Mouse (Mus musculus) midbrain, embryonic 10.5 days (tissue): ENCODE measurements around the gene Grm3. TPM values are rescaled to one million over a fixed set of nuclear protein-coding genes. Genes with fewer than 3 reads are reported as not detected.

Source experiments
- DNase-seq: peaks from one replicate; pipeline ENCODE4 v3.0.0-alpha.2; 2017; ENCODE audit warnings: low spot score
- H3K27ac ChIP-seq: fragments of 300-500 bp; sonication (generic); replicated peaks from 2 replicates; pipeline ENCODE4 v1.5.1; 2016; ENCODE audit warnings: mild to moderate bottlenecking
- H3K27me3 ChIP-seq: fragments of 300-500 bp; sonication (generic); 2 replicates; pipeline ENCODE4 v1.6.1; 2016; ENCODE audit warnings: low read depth, mild to moderate bottlenecking; ENCODE audit not compliant: poor library complexity, severe bottlenecking
- H3K36me3 ChIP-seq: fragments of 300-500 bp; sonication (generic); 2 replicates; pipeline ENCODE4 v1.6.1; 2016; ENCODE audit warnings: mild to moderate bottlenecking, moderate library complexity
- H3K4me1 ChIP-seq: fragments of 300-500 bp; sonication (generic); 2 replicates; pipeline ENCODE4 v1.6.1; 2016
- H3K4me3 ChIP-seq: fragments of 300-500 bp; sonication (generic); 2 replicates; pipeline ENCODE4 v1.5.1; 2016; ENCODE audit warnings: mild to moderate bottlenecking, moderate library complexity
- H3K9me3 ChIP-seq: fragments of 300-500 bp; sonication (generic); replicated peaks from 2 replicates; pipeline ENCODE4 v1.6.1; 2016; ENCODE audit warnings: mild to moderate bottlenecking
- WGBS: fragments of 180-500 bp; shearing (Covaris S2); methylation state at CpG from one replicate; pipeline ENCODE4 v1.1.7; 2016; 5-methylcytosine and 5-hydroxymethylcytosine counted together
- polyA plus RNA-seq: library from polyadenylated mRNA; unstranded; fragments of >200 nt; fragmentation: Nextera tagmentation; extraction: Ambion mirVana; gene quantifications from 2 replicates; pipeline ENCODE4 v1.2.1, GENCODE M21; 2016

Gene Grm3
- polyA plus RNA-seq, 1 experiment from 2014 or later = 1.7 TPM

- WGBS = 81% methylated on average over 2 of the region's 2 CpGs
- no peaks in the 10 kb centered on the region for H3K27me3 ChIP-seq
- no peak for DNase-seq
These were observed 145.9 kb downstream of the Grm3 start for GRCm38 (mm10) chr5:9579021-9579420.

GRCm38 (mm10) chr5:9578571-9578970, 146.4 kb downstream of the Grm3 start:
- no peak overlapping the region for H3K27ac ChIP-seq
- H3K27me3 ChIP-seq = no peaks in the 10 kb centered on the region
- 77% methylated on average over 2 of the region's 2 CpGs for WGBS
- DNase-seq = no peak
- H3K4me3 ChIP-seq = no peak overlapping the region
- no peaks in the 10 kb centered on the region for H3K9me3 ChIP-seq
- no peaks in the 10 kb centered on the region for H3K4me1 ChIP-seq
- no peaks in the 10 kb centered on the region for H3K36me3 ChIP-seq

More at GRCm38 (mm10) chr5:9579021-9579420, 145.9 kb downstream of the Grm3 start:
- H3K4me3 ChIP-seq = no peak overlapping the region
- no peaks in the 10 kb centered on the region for H3K4me1 ChIP-seq
- no peaks in the 10 kb centered on the region for H3K36me3 ChIP-seq
- H3K27ac ChIP-seq = no peak overlapping the region
- H3K9me3 ChIP-seq = no peaks in the 10 kb centered on the region

- Histone ChIP-seq H3K9me3 (no peaks in the 10 kb centered on the region; the same call in 1 of the 2 replicates), H3K4me1 (no peaks in the 10 kb centered on the region), H3K27me3 (no peaks in the 10 kb centered on the region), H3K27ac (no peak overlapping the region), H3K4me3 (no peak overlapping the region), H3K36me3 (no peaks in the 10 kb centered on the region)
- 92% methylated on average over 6 of the region's 6 CpGs for WGBS
- DNase-seq = no peak
These were observed 154.0 kb downstream of the Grm3 start for GRCm38 (mm10) chr5:9570946-9571345.

GRCm38 (mm10) chr5:9557706-9558105, 167.3 kb downstream of the Grm3 start:
- no peaks in the 10 kb centered on the region for H3K9me3 ChIP-seq
- H3K4me1 ChIP-seq = no peaks in the 10 kb centered on the region
- H3K27ac ChIP-seq = no peak overlapping the region
- no peak overlapping the region for H3K4me3 ChIP-seq
- no peaks in the 10 kb centered on the region for H3K36me3 ChIP-seq
- 63% methylated on average over 3 of the region's 3 CpGs for WGBS
- DNase-seq = no peak
- H3K27me3 ChIP-seq = no peaks in the 10 kb centered on the region

- H3K4me1 ChIP-seq = peaks cover 10% of the 10 kb centered on the region
- no peaks in the 10 kb centered on the region for H3K27me3 ChIP-seq
- peak; percentile 38 for DNase-seq
- no peak overlapping the region for H3K27ac ChIP-seq
- H3K4me3 ChIP-seq = no peak overlapping the region
- 35% methylated on average over 8 of the region's 8 CpGs for WGBS
- no peaks in the 10 kb centered on the region for H3K9me3 ChIP-seq
- no peaks in the 10 kb centered on the region for H3K36me3 ChIP-seq
These were observed 184.0 kb downstream of the Grm3 start for GRCm38 (mm10) chr5:9540822-9541557.

GRCm38 (mm10) chr5:9525507-9525906, 199.5 kb downstream of the Grm3 start:
- Histone ChIP-seq H3K9me3 (no peaks in the 10 kb centered on the region), H3K4me3 (no peak overlapping the region), H3K27me3 (no peaks in the 10 kb centered on the region), H3K27ac (no peak overlapping the region), H3K4me1 (no peaks in the 10 kb centered on the region), H3K36me3 (no peaks in the 10 kb centered on the region)
- WGBS = 88% methylated on average over 4 of the region's 4 CpGs
- no peak for DNase-seq

- Histone ChIP-seq H3K4me3 (no peak overlapping the region), H3K9me3 (no peaks in the 10 kb centered on the region), H3K27me3 (no peaks in the 10 kb centered on the region), H3K4me1 (no peaks in the 10 kb centered on the region), H3K27ac (no peak overlapping the region), H3K36me3 (no peaks in the 10 kb centered on the region)
- WGBS = 97% methylated on average over 1 of the region's 1 CpGs
- DNase-seq = no peak
These were observed 213.9 kb downstream of the Grm3 start for GRCm38 (mm10) chr5:9511027-9511426.

- Histone ChIP-seq H3K9me3 (no peaks in the 10 kb centered on the region), H3K36me3 (no peaks in the 10 kb centered on the region), H3K27ac (no peak overlapping the region), H3K4me3 (no peak overlapping the region), H3K4me1 (peaks cover 5% of the 10 kb centered on the region), H3K27me3 (no peaks in the 10 kb centered on the region)
- DNase-seq = no peak
- WGBS = 72% methylated on average over 4 of the region's 4 CpGs
These were observed 227.7 kb downstream of the Grm3 start for GRCm38 (mm10) chr5:9497235-9497634.

GRCm38 (mm10) chr5:9495456-9495855, 229.5 kb downstream of the Grm3 start:
- no peak overlapping the region for H3K4me3 ChIP-seq
- no peak for DNase-seq

GRCm38 (mm10) chr5:9477587-9477986, 247.4 kb downstream of the Grm3 start:
- Histone ChIP-seq H3K9me3 (no peaks in the 10 kb centered on the region), H3K36me3 (no peaks in the 10 kb centered on the region), H3K27ac (no peak overlapping the region), H3K27me3 (no peaks in the 10 kb centered on the region), H3K4me1 (no peaks in the 10 kb centered on the region), H3K4me3 (no peak overlapping the region)
- WGBS = 90% methylated on average over 3 of the region's 3 CpGs
- DNase-seq = no peak

More at GRCm38 (mm10) chr5:9495456-9495855, 229.5 kb downstream of the Grm3 start:
- no peak overlapping the region for H3K27ac ChIP-seq
- H3K9me3 ChIP-seq = no peaks in the 10 kb centered on the region
- H3K27me3 ChIP-seq = no peaks in the 10 kb centered on the region
- H3K4me1 ChIP-seq = peaks cover 5% of the 10 kb centered on the region
- 15% methylated on average over 5 of the region's 5 CpGs for WGBS
- H3K36me3 ChIP-seq = no peaks in the 10 kb centered on the region

GRCm38 (mm10) chr5:9453298-9453697, 271.7 kb downstream of the Grm3 start:
- WGBS = 93% methylated on average over 2 of the region's 2 CpGs
- no peak for DNase-seq

GRCm38 (mm10) chr5:9449570-9449969, 275.4 kb downstream of the Grm3 start:
- 56% methylated on average over 5 of the region's 5 CpGs for WGBS
- no peak overlapping the region for H3K27ac ChIP-seq
- DNase-seq = peak; percentile 14

More at GRCm38 (mm10) chr5:9453298-9453697, 271.7 kb downstream of the Grm3 start:
- no peaks in the 10 kb centered on the region for H3K36me3 ChIP-seq
- H3K4me3 ChIP-seq = no peak overlapping the region
- no peaks in the 10 kb centered on the region for H3K4me1 ChIP-seq
- H3K27me3 ChIP-seq = no peaks in the 10 kb centered on the region
- H3K9me3 ChIP-seq = no peaks in the 10 kb centered on the region
- H3K27ac ChIP-seq = no peak overlapping the region

GRCm38 (mm10) chr5:9448931-9449330, 276.0 kb downstream of the Grm3 start:
- Histone ChIP-seq H3K27me3 (no peaks in the 10 kb centered on the region), H3K36me3 (no peaks in the 10 kb centered on the region), H3K9me3 (no peaks in the 10 kb centered on the region), H3K4me1 (no peaks in the 10 kb centered on the region), H3K27ac (no peak overlapping the region), H3K4me3 (no peak overlapping the region)
- no peak for DNase-seq
- 93% methylated on average over 6 of the region's 6 CpGs for WGBS

More at GRCm38 (mm10) chr5:9449570-9449969, 275.4 kb downstream of the Grm3 start:
- Histone ChIP-seq H3K4me1 (no peaks in the 10 kb centered on the region), H3K27me3 (no peaks in the 10 kb centered on the region), H3K4me3 (no peak overlapping the region), H3K9me3 (no peaks in the 10 kb centered on the region), H3K36me3 (no peaks in the 10 kb centered on the region)
